Comparison of ENCODE assay signal across 9 mouse cellular contexts in the genomic region with DNA sequence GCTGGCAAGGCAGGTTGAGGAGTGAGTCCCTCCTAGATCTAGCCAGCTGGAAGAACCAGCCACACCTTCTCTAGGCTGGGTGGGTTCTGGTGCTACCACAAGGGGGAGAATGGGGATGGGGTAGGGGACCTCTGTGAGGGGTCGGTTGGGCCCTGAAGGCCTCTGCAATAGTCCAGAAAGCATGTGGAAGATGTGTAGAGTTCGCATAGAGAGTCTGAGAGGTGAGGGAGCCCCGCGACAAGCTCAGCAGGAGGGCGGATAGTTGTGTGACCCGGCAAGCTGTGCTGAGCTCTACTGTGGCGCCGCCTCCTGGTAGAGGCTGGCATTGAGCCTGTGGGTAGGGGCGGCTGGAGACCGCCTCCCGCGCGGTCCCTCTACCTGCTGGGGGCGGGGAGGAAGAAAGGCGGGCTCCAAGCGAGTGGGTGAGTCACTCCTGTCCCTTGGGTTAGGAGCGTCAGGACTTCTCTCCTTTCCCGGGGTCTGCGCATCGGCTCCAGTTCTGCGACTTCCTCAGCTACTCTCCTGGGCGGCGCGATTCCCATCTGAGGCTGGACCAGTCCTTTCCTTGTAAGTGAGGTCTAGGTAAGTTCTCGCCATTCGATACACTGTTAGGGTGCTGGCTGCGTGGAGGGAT.
DNase-seq lines count a peak whose midpoint lies in the region; ATAC-seq lines count a peak whose summit lies in the region.
"Had no signal": no experiment of that assay in that cellular context is flagged by ENCODE, and none has a peak within 500 bp of the region (broad histone marks: within the 10 kb centered on the region; RNA-seq: fewer than 3 reads in every experiment).

No protein-coding gene starts in this region.

- WGBS in heart, embryonic 12.5 days: 24% methylated on average over 19 of the region's 27 CpGs
- 11% methylated on average over 23 of the region's 27 CpGs for WGBS in liver, embryonic 12.5 days (ENCODE audit: insufficient replicate concordance)
- 15% methylated on average over 27 of the region's 27 CpGs for WGBS in neural tube, embryonic 12.5 days

- no peaks in the 10 kb centered on the region for H3K4me1 ChIP-seq in heart, embryonic 12.5 days (replicated peaks)
- H3K4me1 ChIP-seq in liver, embryonic 12.5 days: no peaks in the 10 kb centered on the region
- H3K4me1 ChIP-seq in neural tube, embryonic 12.5 days: no peaks in the 10 kb centered on the region

- no peaks in the 10 kb centered on the region for H3K9me3 ChIP-seq in heart, embryonic 12.5 days (replicated peaks)
- no peaks in the 10 kb centered on the region for H3K9me3 ChIP-seq in liver, embryonic 12.5 days (replicated peaks)
- H3K9me3 ChIP-seq in neural tube, embryonic 12.5 days: no peaks in the 10 kb centered on the region

- no peak; the same call in 1 of the 2 replicates for ATAC-seq in heart, embryonic 12.5 days (ENCODE audit: insufficient number of reproducible peaks, low FRiP score)
- peak; percentile 61 for ATAC-seq in liver, embryonic 12.5 days
- ATAC-seq in neural tube, embryonic 12.5 days (ENCODE audit: low FRiP score, low read depth): peak; percentile 63; the same call in 1 of the 2 replicates
- ATAC-seq: Patski had no signal

- no peak overlapping the region for H3K27ac ChIP-seq in heart, embryonic 12.5 days (ENCODE audit: poor library complexity, severe bottlenecking)
- H3K27ac ChIP-seq in liver, embryonic 12.5 days: no peak overlapping the region
- no peak overlapping the region for H3K27ac ChIP-seq in neural tube, embryonic 12.5 days

- H3K4me2 ChIP-seq in heart, embryonic 12.5 days: peak overlapping the region; percentile 68
- H3K4me2 ChIP-seq in liver, embryonic 12.5 days: peak overlapping the region; percentile 57
- peak overlapping the region; percentile 55 for H3K4me2 ChIP-seq in neural tube, embryonic 12.5 days (replicated peaks)

- H3K36me3 ChIP-seq in heart, embryonic 12.5 days: no peaks in the 10 kb centered on the region
- no peaks in the 10 kb centered on the region for H3K36me3 ChIP-seq in liver, embryonic 12.5 days
- no peaks in the 10 kb centered on the region for H3K36me3 ChIP-seq in neural tube, embryonic 12.5 days

- peak; percentile 0 to 10 for DNase-seq in heart, adult 18-20 months
- no peak for DNase-seq in heart, postnatal 25 days (ENCODE audit: low spot score)
- peak; percentile 7 to 17 for DNase-seq in cerebellum, postnatal 36 days
- DNase-seq in kidney, postnatal 10 days: peak; percentile 73
- DNase-seq in testis, postnatal 14 days (ENCODE audit: low spot score): peak; percentile 4

- intact Hi-C loops in heart, postnatal 25 days (cut with DNase I): no loop called here

- peak overlapping the region; percentile 41 for H3K4me3 ChIP-seq in heart, embryonic 12.5 days
- peak overlapping the region; percentile 38 for H3K4me3 ChIP-seq in liver, embryonic 12.5 days
- H3K4me3 ChIP-seq in neural tube, embryonic 12.5 days: peak overlapping the region; percentile 29

- peak overlapping the region; percentile 48 for H3K9ac ChIP-seq in heart, embryonic 12.5 days
- no peak overlapping the region for H3K9ac ChIP-seq in liver, embryonic 12.5 days
- H3K9ac ChIP-seq in neural tube, embryonic 12.5 days: no peak overlapping the region

- H3K27me3 ChIP-seq in heart, embryonic 12.5 days (replicated peaks): no peaks in the 10 kb centered on the region
- H3K27me3 ChIP-seq in liver, embryonic 12.5 days (replicated peaks): no peaks in the 10 kb centered on the region
- H3K27me3 ChIP-seq in neural tube, embryonic 12.5 days (replicated peaks): no peaks in the 10 kb centered on the region
